Mouse (Mus musculus): ENCODE results near the gene Srek1.

Gene Srek1

DNA sequence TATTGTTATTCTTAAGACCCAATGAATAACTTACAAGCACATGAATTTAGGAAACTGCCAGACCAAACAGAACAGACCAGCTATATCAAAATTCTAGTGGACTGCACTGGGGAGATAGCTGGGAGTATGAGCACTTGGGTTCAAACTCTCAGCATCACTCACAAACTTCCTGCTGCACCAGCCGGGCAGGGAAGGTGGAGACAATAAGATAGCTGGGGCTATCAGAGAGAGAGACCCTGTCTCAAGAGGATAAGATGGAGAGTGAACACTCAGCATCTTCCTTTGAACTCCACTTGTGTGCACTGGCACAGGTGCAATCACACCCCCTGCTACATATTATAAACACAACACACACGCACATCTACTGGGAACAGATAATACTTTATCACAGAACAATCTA is 47.5 kb downstream of the Srek1 start:
- DNase-seq (ENCODE audit: low spot score in 2 of 2): no peak

DNA sequence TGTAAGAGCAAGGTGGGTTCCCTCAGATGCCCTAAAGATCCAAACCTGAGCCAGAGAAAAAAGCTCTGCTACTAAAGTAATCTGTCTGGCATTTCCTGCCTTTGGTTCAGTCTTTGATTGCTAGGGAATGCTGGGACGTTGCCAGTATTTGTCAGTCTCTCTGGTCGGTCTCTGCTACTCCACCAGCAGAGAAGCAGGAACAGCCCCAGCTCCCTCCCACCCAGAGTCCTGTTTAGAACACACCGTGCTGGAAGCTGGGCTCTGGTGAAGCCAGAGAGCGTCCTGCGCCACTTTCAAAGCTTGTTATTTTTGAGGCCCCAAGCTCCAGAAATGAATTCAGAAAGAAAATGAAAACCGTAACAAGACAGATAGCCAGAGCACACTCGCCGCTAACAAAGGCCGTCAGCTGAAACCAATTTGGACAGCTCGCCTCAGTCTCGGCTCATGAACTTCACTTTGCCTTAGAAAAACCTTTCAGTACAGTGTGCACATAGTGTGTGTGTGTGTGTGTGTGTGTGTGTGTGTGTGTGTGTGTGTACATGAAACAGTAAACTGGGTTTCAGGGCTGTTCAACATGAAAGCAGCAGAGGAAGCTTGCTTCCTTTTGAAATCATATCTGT is 62.9 kb downstream of the Srek1 start:
- DNase-seq (ENCODE audit: low spot score in 2 of 2): peak in 1 of 2 experiments; percentile 19

DNA sequence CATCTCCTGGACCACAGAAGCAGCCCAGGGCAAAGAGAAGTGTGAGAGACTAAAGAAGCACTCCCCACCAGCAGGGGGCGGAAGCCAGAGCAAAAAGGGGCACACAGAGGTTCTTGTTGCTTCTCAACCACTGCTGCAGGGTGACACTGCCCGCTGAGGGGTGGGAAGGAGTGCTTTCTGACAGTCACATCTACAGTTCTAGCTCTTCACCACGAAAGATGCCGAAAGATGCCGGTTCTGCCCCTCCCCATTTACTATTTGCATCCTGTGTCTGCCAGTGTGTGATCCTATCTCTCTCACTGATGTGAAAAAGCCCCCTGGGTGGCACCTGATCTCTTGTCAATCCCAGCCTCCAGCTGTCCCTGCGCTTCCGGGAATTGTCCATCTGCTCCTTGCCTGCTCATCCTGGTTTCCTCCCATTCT is 64.0 kb downstream of the Srek1 start:
- no peak for DNase-seq (ENCODE audit: low spot score in 2 of 2)

DNA sequence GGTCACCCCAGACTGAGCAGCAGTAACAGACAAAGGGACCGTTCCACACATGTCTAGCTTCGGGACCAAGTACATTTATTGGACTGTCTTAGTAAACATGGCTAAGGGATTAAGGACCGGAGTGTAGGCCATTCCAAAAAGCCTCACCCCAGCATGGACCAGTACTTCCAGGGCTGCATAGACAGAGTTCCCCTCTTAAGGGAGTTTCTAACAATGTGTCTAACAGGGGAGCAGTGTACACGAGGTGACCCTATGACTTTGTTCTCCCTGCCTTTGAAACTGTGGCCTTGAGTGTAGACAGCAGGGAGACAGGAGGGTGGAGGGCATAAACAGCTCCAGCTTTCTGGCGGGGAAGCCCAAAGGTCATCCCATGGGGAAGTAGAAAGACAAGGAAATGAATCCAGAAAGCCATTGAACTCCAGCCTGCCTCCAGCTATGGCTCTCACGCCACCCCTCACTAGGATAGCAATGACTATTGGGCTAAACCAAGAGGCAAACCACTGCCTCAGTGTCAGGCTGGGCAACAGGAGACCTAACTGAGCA is 68.9 kb downstream of the Srek1 start:
- DNase-seq (ENCODE audit: low spot score in 2 of 2): no peak

DNA sequence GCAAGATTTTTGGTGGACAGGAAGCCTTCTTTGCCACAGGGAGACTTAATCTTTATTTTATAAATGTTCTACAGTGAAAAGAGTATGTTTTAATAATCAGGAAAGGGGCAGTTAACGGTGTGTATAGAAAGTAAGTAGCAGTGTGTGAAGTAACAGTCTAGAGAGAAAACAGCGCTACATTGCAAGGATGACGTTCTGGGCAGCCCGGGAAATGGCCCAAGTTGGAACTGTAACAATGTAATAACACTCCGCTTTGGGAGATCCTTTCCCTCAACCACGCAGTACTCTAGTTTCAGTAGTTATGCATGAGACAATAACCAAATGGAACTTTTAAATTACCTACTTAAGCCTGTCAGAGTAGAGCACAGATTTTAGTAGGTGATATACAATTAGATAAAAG is 70.6 kb downstream of the Srek1 start:
- no peak for DNase-seq (ENCODE audit: low spot score in 2 of 2)

DNA sequence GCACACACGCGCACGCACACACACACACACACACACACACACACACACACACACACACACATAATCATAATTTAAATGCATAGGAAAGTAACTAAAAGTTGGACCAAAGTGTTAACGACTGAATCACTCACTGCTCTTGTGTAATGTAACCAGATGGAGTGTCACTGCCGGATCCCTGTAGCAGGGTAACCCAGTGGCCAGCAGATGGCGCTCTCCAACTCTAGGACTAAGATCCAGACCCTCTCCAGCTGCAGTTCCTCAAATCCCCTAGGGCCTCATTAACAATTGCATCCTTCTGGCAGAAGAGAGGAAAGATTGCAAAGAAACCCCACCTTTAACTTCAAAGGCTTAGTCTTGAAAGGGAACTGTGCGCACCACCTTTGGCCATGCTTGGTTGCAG is 71.0 kb downstream of the Srek1 start:
- DNase-seq (ENCODE audit: low spot score in 2 of 2): peak; percentile 41 to 77

DNA sequence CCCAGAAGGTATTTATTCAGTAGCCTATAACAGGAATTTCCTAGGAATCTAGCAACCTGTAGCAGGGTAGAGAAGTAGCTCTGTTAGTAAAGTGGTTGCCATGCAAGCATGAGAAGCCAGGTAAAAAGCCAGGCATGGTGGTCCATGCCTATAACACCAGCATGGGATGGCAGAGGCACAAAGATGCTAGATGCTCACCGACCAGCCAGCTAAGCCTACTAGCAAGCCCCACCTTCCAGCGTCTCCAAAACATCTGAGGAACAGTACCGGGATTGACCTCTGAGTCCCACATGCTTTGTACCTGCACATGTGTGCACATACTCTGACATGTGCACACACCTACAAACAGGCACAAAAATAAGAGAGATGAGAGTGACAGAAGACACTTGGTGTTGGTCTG is 72.1 kb downstream of the Srek1 start:
- DNase-seq (ENCODE audit: low spot score in 2 of 2): no peak

DNA sequence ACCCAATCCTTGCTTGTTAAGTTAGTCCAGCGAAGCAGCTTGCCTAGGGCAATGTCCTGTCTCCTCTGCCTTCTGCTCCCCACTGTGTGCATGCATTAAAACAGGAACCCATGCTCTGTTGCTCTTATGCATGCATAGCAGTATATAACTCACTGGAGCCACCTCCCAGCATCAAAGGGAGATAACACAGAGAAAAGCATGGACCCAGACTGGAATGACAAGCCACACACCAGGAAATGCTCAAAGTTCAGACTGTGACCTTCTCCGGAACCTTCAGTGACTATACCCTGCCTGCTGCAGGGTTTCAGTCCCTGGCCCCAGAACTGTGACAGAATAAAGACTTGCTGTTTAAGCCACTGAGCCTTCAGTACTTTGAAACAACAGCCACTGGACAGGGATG is 73.7 kb downstream of the Srek1 start:
- no peak for DNase-seq (ENCODE audit: low spot score in 2 of 2)

DNA sequence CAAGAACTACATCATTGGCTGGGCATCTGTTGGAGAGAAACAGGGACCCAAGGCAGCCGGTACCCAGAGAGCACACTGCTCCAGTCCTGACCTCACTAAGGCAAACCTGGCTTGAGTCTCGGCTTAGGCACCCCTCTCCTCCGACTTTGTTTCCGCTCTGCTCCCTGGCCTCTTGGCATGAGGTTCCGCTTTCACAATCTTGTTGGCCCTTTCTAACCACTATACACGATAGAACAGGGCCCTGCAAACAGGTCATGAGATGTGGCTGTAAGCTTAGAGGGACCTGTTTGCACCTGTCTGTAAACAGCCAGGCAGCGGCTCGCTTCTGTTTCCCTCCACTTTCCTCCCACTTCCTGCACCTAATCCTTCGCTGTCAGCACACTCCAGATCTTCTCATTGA is 76.4 kb downstream of the Srek1 start:
- DNase-seq (ENCODE audit: low spot score in 2 of 2): no peak

DNA sequence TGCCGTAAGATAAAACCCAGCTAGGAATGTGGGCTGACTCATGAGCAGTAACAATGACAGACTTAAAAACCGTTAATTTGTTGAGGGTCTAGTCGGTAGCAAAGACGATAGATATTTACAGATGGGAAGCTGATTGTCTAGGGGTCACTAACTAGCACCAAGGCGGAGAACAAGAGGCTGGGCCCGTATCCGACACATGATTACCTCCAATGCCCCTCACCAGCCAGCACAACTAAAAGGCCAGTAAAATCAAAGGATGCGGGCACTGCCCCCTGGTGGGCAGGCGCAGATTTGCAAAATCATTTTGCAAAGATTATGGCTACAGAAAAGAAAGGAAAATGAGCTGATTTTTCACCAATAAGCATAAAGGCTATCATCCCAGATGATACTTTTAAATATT is 78.2 kb downstream of the Srek1 start:
- DNase-seq (ENCODE audit: low spot score in 2 of 2): peak in 1 of 2 experiments; percentile 26

DNA sequence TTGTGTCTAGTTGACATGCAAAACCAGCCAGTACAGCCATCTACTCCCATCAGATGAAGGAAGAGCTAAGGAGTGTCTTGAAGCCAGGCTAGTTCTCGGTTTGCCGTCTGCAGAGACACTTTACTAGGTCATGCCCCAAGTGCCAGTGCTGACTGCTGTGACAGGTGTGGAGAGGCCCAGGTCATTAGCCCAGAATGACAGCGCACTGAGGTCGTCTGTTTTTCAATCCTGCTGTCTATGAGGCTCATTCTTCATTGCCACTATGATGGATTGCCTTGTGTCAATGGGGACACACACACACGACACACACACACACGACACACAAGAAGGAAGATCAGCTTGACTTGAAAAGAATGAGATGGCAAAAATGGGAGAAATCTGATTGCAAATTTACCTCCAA is 79.0 kb downstream of the Srek1 start:
- no peak for DNase-seq (ENCODE audit: low spot score in 2 of 2)
